Mouse (Mus musculus): ENCODE data around the gene Msantd1. TPM values are rescaled to one million over a fixed set of nuclear protein-coding genes. Genes with fewer than 3 reads are reported as not detected.
"Not testable (repeated sequence)": the region's sequence is repeated elsewhere in the genome, so short reads cannot be mapped to it uniquely, and the experiment has no call there.

The Msantd1 gene
- polyA plus RNA-seq (2014; fragmentation: Nextera tagmentation; extraction: Ambion mirVana): 2.5 and 2.8 TPM in 2 replicates

- no peak within 1 kb of the TSS for H3K9ac ChIP-seq (ENCODE audit: low read length)
- H3K27ac ChIP-seq (ENCODE audit: low read depth, low read length): no peak within 1 kb of the TSS
- H3K4me3 ChIP-seq (ENCODE audit: low read depth, low read length): no peak within 1 kb of the TSS
- H3K4me2 ChIP-seq (ENCODE audit: low read depth, low read length, severe bottlenecking): no peak within 1 kb of the TSS
- H3K36me3 ChIP-seq (ENCODE audit: control insufficient read depth, insufficient read depth, low read length): no peaks in the 10 kb centered on the region; the same call in 1 of the 2 replicates
- DNase-seq (ENCODE audit: low spot score): no peak
- H3K9me3 ChIP-seq (ENCODE audit: control insufficient read depth, low read length): no peaks in the 10 kb centered on the region
- H3K27me3 ChIP-seq (ENCODE audit: control insufficient read depth, insufficient read depth, low read length): no peaks in the 10 kb centered on the region
- 84% methylated on average over 6 of the region's 6 CpGs for WGBS
- ATAC-seq (replicated peaks; ENCODE audit: low FRiP score): no peak
- 0 out of 2 replicates have a peak, but pooled peaks cover 3% of the 10 kb centered on the region for H3K4me1 ChIP-seq (replicated peaks; ENCODE audit: control insufficient read depth, insufficient read depth, low read length)
These were observed at the start of gene Msantd1 for GRCm38 (mm10) chr5:34907910-34908725. Gene Msantd1, plus strand, starts transcription at chr5:34908012.

GRCm38 (mm10) chr5:34865367-34865766, 42.4 kb upstream of the Msantd1 start:
- ATAC-seq (replicated peaks; ENCODE audit: low FRiP score): no peak
- 92% methylated on average over 5 of the region's 5 CpGs for WGBS
- no peaks in the 10 kb centered on the region; the same call in 1 of the 2 replicates for H3K36me3 ChIP-seq (ENCODE audit: control insufficient read depth, insufficient read depth, low read length)

GRCm38 (mm10) chr5:34880307-34880706, 27.5 kb upstream of the Msantd1 start:
- not testable (repeated sequence) for H3K36me3 ChIP-seq (ENCODE audit: control insufficient read depth, insufficient read depth, low read length); H3K27ac ChIP-seq (ENCODE audit: low read depth, low read length)
- WGBS: 98% methylated on average over 3 of the region's 3 CpGs

More at GRCm38 (mm10) chr5:34865367-34865766, 42.4 kb upstream of the Msantd1 start:
- H3K9ac ChIP-seq (ENCODE audit: low read length): no peak overlapping the region
- H3K4me2 ChIP-seq (ENCODE audit: low read depth, low read length, severe bottlenecking): no peak overlapping the region
- H3K4me3 ChIP-seq (ENCODE audit: low read depth, low read length): no peak overlapping the region
- H3K4me1 ChIP-seq (replicated peaks; ENCODE audit: control insufficient read depth, insufficient read depth, low read length): no peaks in the 10 kb centered on the region
- H3K27ac ChIP-seq (ENCODE audit: low read depth, low read length): no peak overlapping the region
- no peaks in the 10 kb centered on the region for H3K9me3 ChIP-seq (ENCODE audit: control insufficient read depth, low read length)
- DNase-seq (ENCODE audit: low spot score): no peak
- H3K27me3 ChIP-seq (ENCODE audit: control insufficient read depth, insufficient read depth, low read length): no peaks in the 10 kb centered on the region

GRCm38 (mm10) chr5:34881023-34881422, 26.8 kb upstream of the Msantd1 start:
- H3K9ac ChIP-seq (ENCODE audit: low read length): no peak overlapping the region
- peaks cover 9% of the 10 kb centered on the region for H3K36me3 ChIP-seq (ENCODE audit: control insufficient read depth, insufficient read depth, low read length)
- no peaks in the 10 kb centered on the region for H3K27me3 ChIP-seq (ENCODE audit: control insufficient read depth, insufficient read depth, low read length)
- H3K27ac ChIP-seq (ENCODE audit: low read depth, low read length): no peak overlapping the region
- no peaks in the 10 kb centered on the region for H3K4me1 ChIP-seq (replicated peaks; ENCODE audit: control insufficient read depth, insufficient read depth, low read length)
- DNase-seq (ENCODE audit: low spot score) (no peak), ATAC-seq (replicated peaks; ENCODE audit: low FRiP score) (no peak)
- H3K9me3 ChIP-seq (ENCODE audit: control insufficient read depth, low read length): no peaks in the 10 kb centered on the region
- 92% methylated on average over 3 of the region's 3 CpGs for WGBS
- H3K4me3 ChIP-seq (ENCODE audit: low read depth, low read length): no peak overlapping the region
- no peak overlapping the region for H3K4me2 ChIP-seq (ENCODE audit: low read depth, low read length, severe bottlenecking)

More at GRCm38 (mm10) chr5:34880307-34880706, 27.5 kb upstream of the Msantd1 start:
- not testable (repeated sequence) for H3K9me3 ChIP-seq (ENCODE audit: control insufficient read depth, low read length); ATAC-seq (replicated peaks; ENCODE audit: low FRiP score); H3K4me1 ChIP-seq (replicated peaks; ENCODE audit: control insufficient read depth, insufficient read depth, low read length); H3K4me3 ChIP-seq (ENCODE audit: low read depth, low read length); H3K4me2 ChIP-seq (ENCODE audit: low read depth, low read length, severe bottlenecking); H3K9ac ChIP-seq (ENCODE audit: low read length); DNase-seq (ENCODE audit: low spot score); H3K27me3 ChIP-seq (ENCODE audit: control insufficient read depth, insufficient read depth, low read length)

GRCm38 (mm10) chr5:34885250-34885649, 22.6 kb upstream of the Msantd1 start:
- DNase-seq (ENCODE audit: low spot score): no peak
- H3K4me2 ChIP-seq (ENCODE audit: low read depth, low read length, severe bottlenecking): no peak overlapping the region
- no peak overlapping the region for H3K27ac ChIP-seq (ENCODE audit: low read depth, low read length)
- H3K36me3 ChIP-seq (ENCODE audit: control insufficient read depth, insufficient read depth, low read length): no peaks in the 10 kb centered on the region; the same call in 1 of the 2 replicates
- H3K9me3 ChIP-seq (ENCODE audit: control insufficient read depth, low read length): no peaks in the 10 kb centered on the region
- H3K27me3 ChIP-seq (ENCODE audit: control insufficient read depth, insufficient read depth, low read length): no peaks in the 10 kb centered on the region
- WGBS: 85% methylated on average over 3 of the region's 3 CpGs
- no peak for ATAC-seq (replicated peaks; ENCODE audit: low FRiP score)
- H3K4me3 ChIP-seq (ENCODE audit: low read depth, low read length): no peak overlapping the region
- no peak overlapping the region for H3K9ac ChIP-seq (ENCODE audit: low read length)
- H3K4me1 ChIP-seq (replicated peaks; ENCODE audit: control insufficient read depth, insufficient read depth, low read length): no peaks in the 10 kb centered on the region

GRCm38 (mm10) chr5:34889252-34889651, 18.6 kb upstream of the Msantd1 start:
- no peaks in the 10 kb centered on the region for H3K27me3 ChIP-seq (ENCODE audit: control insufficient read depth, insufficient read depth, low read length)
- no peak for DNase-seq (ENCODE audit: low spot score)
- no peak overlapping the region for H3K4me2 ChIP-seq (ENCODE audit: low read depth, low read length, severe bottlenecking)
- no peaks in the 10 kb centered on the region; the same call in 1 of the 2 replicates for H3K36me3 ChIP-seq (ENCODE audit: control insufficient read depth, insufficient read depth, low read length)
- H3K27ac ChIP-seq (ENCODE audit: low read depth, low read length): no peak overlapping the region
- no peak for ATAC-seq (replicated peaks; ENCODE audit: low FRiP score)
- WGBS: 92% methylated on average over 4 of the region's 4 CpGs
- no peaks in the 10 kb centered on the region for H3K9me3 ChIP-seq (ENCODE audit: control insufficient read depth, low read length)
- H3K4me3 ChIP-seq (ENCODE audit: low read depth, low read length): no peak overlapping the region
- no peak overlapping the region for H3K9ac ChIP-seq (ENCODE audit: low read length)
- no peaks in the 10 kb centered on the region for H3K4me1 ChIP-seq (replicated peaks; ENCODE audit: control insufficient read depth, insufficient read depth, low read length)

- Histone ChIP-seq H3K4me3 (ENCODE audit: low read depth, low read length) (no peak overlapping the region), H3K9me3 (ENCODE audit: control insufficient read depth, low read length) (no peaks in the 10 kb centered on the region), H3K27me3 (ENCODE audit: control insufficient read depth, insufficient read depth, low read length) (no peaks in the 10 kb centered on the region), H3K9ac (ENCODE audit: low read length) (no peak overlapping the region), H3K4me1 (replicated peaks; ENCODE audit: control insufficient read depth, insufficient read depth, low read length) (no peaks in the 10 kb centered on the region), H3K27ac (ENCODE audit: low read depth, low read length) (no peak overlapping the region), H3K4me2 (ENCODE audit: low read depth, low read length, severe bottlenecking) (no peak overlapping the region), H3K36me3 (ENCODE audit: control insufficient read depth, insufficient read depth, low read length) (peaks cover 6% of the 10 kb centered on the region)
- ATAC-seq (replicated peaks; ENCODE audit: low FRiP score) (no peak), DNase-seq (ENCODE audit: low spot score) (no peak)
- 91% methylated on average over 3 of the region's 3 CpGs for WGBS
These were observed 10.9 kb upstream of the Msantd1 start for GRCm38 (mm10) chr5:34896697-34897453.

GRCm38 (mm10) chr5:34899787-34900469, 7.9 kb upstream of the Msantd1 start:
- Histone ChIP-seq H3K36me3 (ENCODE audit: control insufficient read depth, insufficient read depth, low read length) (peaks cover 6% of the 10 kb centered on the region), H3K4me3 (ENCODE audit: low read depth, low read length) (no peak overlapping the region), H3K9me3 (ENCODE audit: control insufficient read depth, low read length) (no peaks in the 10 kb centered on the region), H3K4me1 (replicated peaks; ENCODE audit: control insufficient read depth, insufficient read depth, low read length) (no peaks in the 10 kb centered on the region), H3K27me3 (ENCODE audit: control insufficient read depth, insufficient read depth, low read length) (no peaks in the 10 kb centered on the region), H3K9ac (ENCODE audit: low read length) (no peak overlapping the region), H3K27ac (ENCODE audit: low read depth, low read length) (no peak overlapping the region), H3K4me2 (ENCODE audit: low read depth, low read length, severe bottlenecking) (no peak overlapping the region)
- DNase-seq (ENCODE audit: low spot score) (no peak), ATAC-seq (replicated peaks; ENCODE audit: low FRiP score) (no peak)
- WGBS: 97% methylated on average over 6 of the region's 6 CpGs

Data from forebrain, embryonic 11.5 days (tissue).